Mouse (Mus musculus) liver, embryonic 11.5 days (tissue): Measurements from ENCODE around the gene Tbc1d12. TPM values are rescaled to one million over a fixed set of nuclear protein-coding genes. Genes with fewer than 3 reads are reported as not detected.

Source experiments
- ATAC-seq: fragments of 200-750 bp; cut with Nextera tagmentation; replicated peaks from 2 replicates; pipeline ENCODE4 v1.8.0; 2017; ENCODE audit warnings: moderate number of reproducible peaks, mild to moderate bottlenecking, moderate TSS enrichment, moderate library complexity; ENCODE audit not compliant: low FRiP score
- DNase-seq: peaks from one replicate; pipeline ENCODE4 v3.0.0-alpha.2; 2017; ENCODE audit warnings: low spot score
- H3K27ac ChIP-seq: fragments of 300-500 bp; sonication (generic); 2 replicates; pipeline ENCODE4 v1.5.1; 2014; ENCODE audit warnings: mild to moderate bottlenecking, low read depth, low read length, control low read depth
- H3K27me3 ChIP-seq: fragments of 300-500 bp; sonication (generic); replicated peaks from 2 replicates; pipeline ENCODE4 v1.6.1; 2014; ENCODE audit warnings: low read length, mixed read lengths; ENCODE audit not compliant: control insufficient read depth, insufficient read depth
- H3K36me3 ChIP-seq: fragments of 300-500 bp; sonication (generic); 2 replicates; pipeline ENCODE4 v1.6.1; 2014; ENCODE audit warnings: mild to moderate bottlenecking, low read length, moderate library complexity, mixed read lengths; ENCODE audit not compliant: control insufficient read depth, insufficient read depth
- H3K4me1 ChIP-seq: fragments of 300-500 bp; sonication (generic); replicated peaks from 2 replicates; pipeline ENCODE4 v1.6.1; 2014; ENCODE audit warnings: low read length, mixed read lengths; ENCODE audit not compliant: control insufficient read depth, insufficient read depth
- H3K4me2 ChIP-seq: fragments of 300-500 bp; sonication (generic); 2 replicates; pipeline ENCODE4 v1.6.1; 2014; ENCODE audit warnings: mild to moderate bottlenecking, control low read depth, moderate library complexity
- H3K4me3 ChIP-seq: fragments of 300-500 bp; sonication (generic); 2 replicates; pipeline ENCODE4 v1.5.1; 2014; ENCODE audit warnings: low read depth, low read length, control low read depth
- H3K9ac ChIP-seq: fragments of 300-500 bp; sonication (generic); 2 replicates; pipeline ENCODE4 v1.6.1; 2014; ENCODE audit warnings: low read depth, low read length, control low read depth
- H3K9me3 ChIP-seq: fragments of 300-500 bp; sonication (generic); 2 replicates; pipeline ENCODE4 v1.6.1; 2016; ENCODE audit warnings: low read length, inconsistent platforms, mixed read lengths; ENCODE audit not compliant: control insufficient read depth
- WGBS: fragments of 180-500 bp; shearing (Covaris S2); extraction: QIAGEN DNeasy Blood & Tissue Kit; methylation state at CpG from one replicate; pipeline ENCODE4 v1.1.7; 2014; 5-methylcytosine and 5-hydroxymethylcytosine counted together
- polyA plus RNA-seq: library from polyadenylated mRNA; unstranded; fragments of >200 nt; fragmentation: Nextera tagmentation; extraction: Ambion mirVana; gene quantifications from 2 replicates; pipeline ENCODE4 v1.2.1, GENCODE M21; 2014

The Tbc1d12 gene
- polyA plus RNA-seq, 1 experiment from 2014 or later = 1.9 TPM

DNA sequence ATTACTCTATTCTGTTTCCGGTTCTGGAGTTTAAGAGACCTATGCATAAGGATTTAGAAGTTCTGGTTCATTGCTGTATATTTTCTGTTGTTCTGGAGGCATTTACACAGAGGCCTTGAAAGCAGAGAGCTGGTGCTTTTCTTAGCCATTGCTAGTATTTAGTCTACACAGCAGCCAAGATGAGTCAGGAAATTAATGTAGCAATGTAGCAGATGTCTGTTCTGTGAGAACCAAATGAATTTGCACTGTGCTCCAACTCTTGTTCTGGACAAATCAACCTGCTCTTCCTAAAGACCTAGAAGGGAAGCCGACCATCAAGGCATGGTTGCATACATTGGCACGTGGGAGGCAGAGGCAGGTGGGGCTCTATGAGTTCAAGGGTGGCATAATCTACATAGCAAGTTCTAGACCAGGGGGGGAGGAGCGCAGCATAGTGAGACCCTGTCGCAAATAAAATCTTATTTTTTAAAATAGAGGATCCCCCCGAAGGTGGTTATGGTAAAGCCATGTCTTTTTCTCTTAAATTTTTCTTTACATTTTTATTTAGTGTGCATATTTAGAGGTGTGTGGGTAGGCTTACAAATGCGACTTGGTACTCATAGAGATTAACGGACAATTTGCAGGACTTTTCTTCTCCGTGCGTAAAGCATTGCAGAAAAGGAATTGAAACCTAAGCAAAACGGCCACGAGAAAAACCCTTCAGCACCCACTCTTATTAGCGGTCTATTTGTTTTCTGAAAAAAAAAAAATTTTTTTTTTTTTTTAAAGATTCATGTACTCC lies 93.3 kb downstream of the Tbc1d12 start:
- 59% methylated on average over 13 of the region's 13 CpGs for WGBS
- Histone ChIP-seq H3K9ac (peak overlapping the region; percentile 97), H3K36me3 (peaks cover 8% of the 10 kb centered on the region; the same call in 1 of the 2 replicates), H3K27ac (no peak overlapping the region), H3K4me3 (peak overlapping the region; percentile 87), H3K27me3 (no peaks in the 10 kb centered on the region), H3K4me1 (peaks cover 13% of the 10 kb centered on the region; the same call in 1 of the 2 replicates), H3K4me2 (peak overlapping the region; percentile 92), H3K9me3 (no peaks in the 10 kb centered on the region)
- no peak for ATAC-seq
- no peak for DNase-seq

- ATAC-seq (peak; percentile 29; the same call in 1 of the 2 replicates), DNase-seq (no peak)
- H3K36me3 ChIP-seq = peaks cover 8% of the 10 kb centered on the region; the same call in 1 of the 2 replicates
- H3K9ac ChIP-seq = peak overlapping the region; percentile 97
- WGBS = 1% methylated on average over 23 of the region's 23 CpGs
- peak overlapping the region; percentile 92 for H3K4me2 ChIP-seq
- H3K4me3 ChIP-seq = peak overlapping the region; percentile 87
- H3K27me3 ChIP-seq = no peaks in the 10 kb centered on the region
- peak overlapping the region; percentile 77; the same call in 1 of the 2 replicates for H3K27ac ChIP-seq
- peaks cover 13% of the 10 kb centered on the region; the same call in 1 of the 2 replicates for H3K4me1 ChIP-seq
- H3K9me3 ChIP-seq = no peaks in the 10 kb centered on the region
Measured at GRCm38 (mm10) chr19:38930252-38930787, 93.9 kb downstream of the Tbc1d12 start.

- H3K9me3 ChIP-seq = no peaks in the 10 kb centered on the region
- WGBS = under 1% methylated on average over 76 of the region's 76 CpGs
- peak within 1 kb of the TSS; percentile 87 for H3K4me3 ChIP-seq
- peak within 1 kb of the TSS; percentile 77 for H3K27ac ChIP-seq
- peak within 1 kb of the TSS; percentile 97 for H3K9ac ChIP-seq
- no peaks in the 10 kb centered on the region for H3K27me3 ChIP-seq
- peaks cover 13% of the 10 kb centered on the region; the same call in 1 of the 2 replicates for H3K4me1 ChIP-seq
- peak; percentile 91 for ATAC-seq
- H3K36me3 ChIP-seq = peaks cover 13% of the 10 kb centered on the region
- H3K4me2 ChIP-seq = peak within 1 kb of the TSS; percentile 92
- peak; percentile 91 for DNase-seq
Measured at GRCm38 (mm10) chr19:38930788-38931565, 94.6 kb downstream of the Tbc1d12 start, which contains the start of gene Hells. Hells (plus strand) TSS chr19:38930915.

DNA sequence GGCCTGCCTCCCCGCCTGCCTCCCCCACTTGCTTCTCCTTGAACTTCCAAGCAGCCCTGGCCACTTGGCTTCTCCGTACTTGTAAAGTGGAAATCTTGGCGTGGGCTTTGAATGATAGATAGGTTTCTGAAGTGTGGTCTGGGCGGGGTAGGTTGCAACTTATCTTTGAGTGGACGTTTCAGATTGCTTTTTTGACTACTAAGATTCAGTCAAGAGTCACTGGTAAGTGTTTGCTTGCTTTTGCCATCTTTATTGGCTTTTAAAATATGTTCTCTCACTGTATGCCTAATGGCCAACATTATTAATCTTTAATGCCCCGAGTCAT lies 95.1 kb downstream of the Tbc1d12 start:
- DNase-seq = no peak
- Histone ChIP-seq H3K27ac (0 out of 2 replicates have a peak overlapping the region, but pooled peaks have one; percentile 77), H3K27me3 (no peaks in the 10 kb centered on the region), H3K4me1 (peaks cover 13% of the 10 kb centered on the region; the same call in 1 of the 2 replicates), H3K36me3 (peaks cover 16% of the 10 kb centered on the region), H3K9me3 (no peaks in the 10 kb centered on the region), H3K4me3 (peak overlapping the region; percentile 87), H3K4me2 (peak overlapping the region; percentile 92), H3K9ac (peak overlapping the region; percentile 97)
- under 1% methylated on average over 6 of the region's 6 CpGs for WGBS
- ATAC-seq = no peak; the same call in 1 of the 2 replicates

DNA sequence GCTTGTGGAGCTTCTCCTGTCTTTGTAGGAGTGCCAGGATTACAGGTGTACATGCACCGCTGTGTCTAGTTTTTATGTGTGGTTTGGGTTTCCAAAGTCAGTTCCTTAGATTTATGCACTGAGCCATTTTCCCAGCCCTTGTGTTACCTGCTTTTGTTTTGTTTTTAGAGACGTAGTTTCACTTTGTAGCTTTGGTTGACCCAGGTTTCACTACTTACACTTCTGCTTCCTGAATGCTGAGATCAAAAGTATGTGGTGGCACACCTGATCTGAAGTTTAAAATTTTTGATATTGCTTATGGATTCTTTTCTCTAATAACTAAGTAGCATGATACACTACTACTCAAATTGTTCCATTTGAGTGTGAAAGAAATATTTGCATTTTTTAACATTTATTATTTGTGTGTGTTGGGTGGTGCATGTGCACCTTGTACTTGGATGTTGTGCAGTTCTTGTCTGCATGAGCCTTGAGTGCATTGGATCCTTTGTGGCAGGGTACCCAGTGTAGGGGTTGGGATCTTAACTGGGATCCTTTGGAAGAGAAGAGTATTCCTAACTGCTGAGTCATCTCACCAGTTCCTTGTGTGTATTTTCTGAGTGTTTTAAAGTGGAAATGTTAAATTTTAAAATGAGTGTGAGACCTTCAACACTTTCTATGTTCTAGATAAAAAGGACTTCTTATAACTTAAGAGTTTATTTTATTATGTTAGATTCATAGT lies 108.4 kb downstream of the Tbc1d12 start:
- H3K4me1 ChIP-seq = no peaks in the 10 kb centered on the region
- no peak overlapping the region for H3K4me2 ChIP-seq
- ATAC-seq (no peak), DNase-seq (no peak)
- WGBS = 94% methylated on average over 2 of the region's 2 CpGs
- H3K27ac ChIP-seq = no peak overlapping the region
- H3K27me3 ChIP-seq = no peaks in the 10 kb centered on the region
- peaks cover 21% of the 10 kb centered on the region for H3K36me3 ChIP-seq
- no peaks in the 10 kb centered on the region for H3K9me3 ChIP-seq
- H3K4me3 ChIP-seq = no peak overlapping the region
- H3K9ac ChIP-seq = no peak overlapping the region

Other genes starting within 250 kb of the Tbc1d12 start
- gene Noc3l, start 17.3 kb upstream of the Tbc1d12 start, polyA plus RNA-seq = 12.6 and 14.3 TPM in 2 replicates
- gene Hells, start 94.3 kb downstream of the Tbc1d12 start, polyA plus RNA-seq = 81.7 and 82.0 TPM in 2 replicates
- gene Cyp2c55, start 170.4 kb downstream of the Tbc1d12 start, polyA plus RNA-seq = not detected in 2 replicates
- not detected in 2 replicates for gene Cyp2c65, start 224.4 kb downstream of the Tbc1d12 start, polyA plus RNA-seq